Mouse (Mus musculus): ENCODE measurements around the gene Ppp2r5d. TPM values are rescaled to one million over a fixed set of nuclear protein-coding genes. Genes with fewer than 3 reads are reported as not detected.

The Ppp2r5d gene
- polyA plus RNA-seq (2015; fragmentation: Nextera tagmentation; extraction: Ambion mirVana), result 51.0 and 52.5 TPM in 2 replicates

- DNase-seq (ENCODE audit: low spot score), result peak; percentile 100
- H3K9me3 ChIP-seq (replicated peaks; ENCODE audit: low read length), result no peaks in the 10 kb centered on the region
- peak within 1 kb of the TSS; percentile 82 for H3K4me3 ChIP-seq (replicated peaks; ENCODE audit: low read depth, low read length)
- ATAC-seq (replicated peaks; ENCODE audit: low FRiP score, low read depth), result peak; percentile 95
- H3K36me3 ChIP-seq (ENCODE audit: insufficient read depth, low read length), result no peaks in the 10 kb centered on the region
- H3K27me3 ChIP-seq (ENCODE audit: insufficient read depth, low read length), result no peaks in the 10 kb centered on the region
- peak within 1 kb of the TSS; percentile 89 for H3K9ac ChIP-seq (ENCODE audit: low read depth, low read length)
- peak within 1 kb of the TSS; percentile 92 for H3K27ac ChIP-seq
- H3K4me1 ChIP-seq (replicated peaks; ENCODE audit: insufficient read depth, low read length), result peaks cover 12% of the 10 kb centered on the region; the same call in 1 of the 2 replicates
- TF ChIP-seq CTCF (IDR thresholded peaks at IDR 0.05; ENCODE audit: low read depth), result no peak
- WGBS, result 2% methylated on average over 48 of the region's 48 CpGs
- peak within 1 kb of the TSS; percentile 61 for H3K4me2 ChIP-seq (ENCODE audit: low read length)
Measured at GRCm38 (mm10) chr17:46704887-46705835, at the start of gene Ppp2r5d. Ppp2r5d (minus strand) TSS chr17:46705111.

GRCm38 (mm10) chr17:46751794-46752556 is 47.1 kb upstream of the Ppp2r5d start, which contains the start of gene Cnpy3:
Cnpy3 (minus strand) TSS chr17:46752214.
- Histone ChIP-seq H3K9ac (ENCODE audit: low read depth, low read length) (peak within 1 kb of the TSS; percentile 78), H3K27ac (peak within 1 kb of the TSS; percentile 93), H3K36me3 (ENCODE audit: insufficient read depth, low read length) (no peaks in the 10 kb centered on the region), H3K27me3 (ENCODE audit: insufficient read depth, low read length) (no peaks in the 10 kb centered on the region), H3K9me3 (replicated peaks; ENCODE audit: low read length) (no peaks in the 10 kb centered on the region), H3K4me1 (replicated peaks; ENCODE audit: insufficient read depth, low read length) (peaks cover 10% of the 10 kb centered on the region; the same call in 1 of the 2 replicates), H3K4me3 (replicated peaks; ENCODE audit: low read depth, low read length) (peak within 1 kb of the TSS; percentile 76), H3K4me2 (ENCODE audit: low read length) (peak within 1 kb of the TSS; percentile 81)
- no peak for TF ChIP-seq CTCF (IDR thresholded peaks at IDR 0.05; ENCODE audit: low read depth)
- ATAC-seq (replicated peaks; ENCODE audit: low FRiP score, low read depth) (peak; percentile 99), DNase-seq (ENCODE audit: low spot score) (peak; percentile 99)
- under 1% methylated on average over 54 of the region's 58 CpGs for WGBS

- peak; percentile 6; the same call in 1 of the 2 replicates for TF ChIP-seq CTCF (IDR thresholded peaks at IDR 0.05; ENCODE audit: low read depth)
- 0 out of 2 replicates have a peak, but pooled peaks cover 4% of the 10 kb centered on the region for H3K36me3 ChIP-seq (ENCODE audit: insufficient read depth, low read length)
- H3K9ac ChIP-seq (ENCODE audit: low read depth, low read length), result peak overlapping the region; percentile 78
- DNase-seq (ENCODE audit: low spot score) (peak; percentile 67), ATAC-seq (replicated peaks; ENCODE audit: low FRiP score, low read depth) (no peak)
- H3K4me2 ChIP-seq (ENCODE audit: low read length), result peak overlapping the region; percentile 81
- H3K4me3 ChIP-seq (replicated peaks; ENCODE audit: low read depth, low read length), result peak overlapping the region; percentile 76
- H3K4me1 ChIP-seq (replicated peaks; ENCODE audit: insufficient read depth, low read length), result peaks cover 10% of the 10 kb centered on the region; the same call in 1 of the 2 replicates
- H3K27ac ChIP-seq, result peak overlapping the region; percentile 93
- no peaks in the 10 kb centered on the region for H3K27me3 ChIP-seq (ENCODE audit: insufficient read depth, low read length)
- H3K9me3 ChIP-seq (replicated peaks; ENCODE audit: low read length), result no peaks in the 10 kb centered on the region
- WGBS, result 16% methylated on average over 16 of the region's 16 CpGs
Measured at GRCm38 (mm10) chr17:46751056-46751793, 46.3 kb upstream of the Ppp2r5d start.

- DNase-seq (ENCODE audit: low spot score) (no peak), ATAC-seq (replicated peaks; ENCODE audit: low FRiP score, low read depth) (no peak)
- 0 out of 2 replicates have a peak, but pooled peaks cover 10% of the 10 kb centered on the region for H3K36me3 ChIP-seq (ENCODE audit: insufficient read depth, low read length)
- H3K4me2 ChIP-seq (ENCODE audit: low read length), result peak overlapping the region; percentile 81
- no peaks in the 10 kb centered on the region for H3K9me3 ChIP-seq (replicated peaks; ENCODE audit: low read length)
- WGBS, result 87% methylated on average over 4 of the region's 4 CpGs
- no peak for TF ChIP-seq CTCF (IDR thresholded peaks at IDR 0.05; ENCODE audit: low read depth)
- no peaks in the 10 kb centered on the region for H3K27me3 ChIP-seq (ENCODE audit: insufficient read depth, low read length)
- no peak overlapping the region for H3K27ac ChIP-seq
- H3K9ac ChIP-seq (ENCODE audit: low read depth, low read length), result peak overlapping the region; percentile 78
- H3K4me3 ChIP-seq (replicated peaks; ENCODE audit: low read depth, low read length), result 0 out of 2 replicates have a peak overlapping the region, but pooled peaks have one; percentile 76
- H3K4me1 ChIP-seq (replicated peaks; ENCODE audit: insufficient read depth, low read length), result peaks cover 10% of the 10 kb centered on the region; the same call in 1 of the 2 replicates
Measured at GRCm38 (mm10) chr17:46750580-46750979, 45.7 kb upstream of the Ppp2r5d start.

- TF ChIP-seq CTCF (IDR thresholded peaks at IDR 0.05; ENCODE audit: low read depth), result no peak
- DNase-seq (ENCODE audit: low spot score) (no peak), ATAC-seq (replicated peaks; ENCODE audit: low FRiP score, low read depth) (no peak)
- H3K36me3 ChIP-seq (ENCODE audit: insufficient read depth, low read length), result peaks cover 15% of the 10 kb centered on the region; the same call in 1 of the 2 replicates
- H3K9me3 ChIP-seq (replicated peaks; ENCODE audit: low read length), result no peaks in the 10 kb centered on the region
- 89% methylated on average over 5 of the region's 5 CpGs for WGBS
- H3K4me1 ChIP-seq (replicated peaks; ENCODE audit: insufficient read depth, low read length), result peaks cover 10% of the 10 kb centered on the region; the same call in 1 of the 2 replicates
- H3K4me3 ChIP-seq (replicated peaks; ENCODE audit: low read depth, low read length), result no peak overlapping the region
- H3K4me2 ChIP-seq (ENCODE audit: low read length), result no peak overlapping the region
- no peak overlapping the region for H3K9ac ChIP-seq (ENCODE audit: low read depth, low read length)
- H3K27ac ChIP-seq, result no peak overlapping the region
- H3K27me3 ChIP-seq (ENCODE audit: insufficient read depth, low read length), result no peaks in the 10 kb centered on the region
Measured at GRCm38 (mm10) chr17:46749282-46749681, 44.4 kb upstream of the Ppp2r5d start.

All from kidney, postnatal 0 days (tissue).